Mouse (Mus musculus): ENCODE data around the gene Bcorl1. TPM values are rescaled to one million over a fixed set of nuclear protein-coding genes. Genes with fewer than 3 reads are reported as not detected.

Bcorl1 gene
- polyA plus RNA-seq, 1 experiment from 2014 or later = 5.1 TPM

GRCm38 (mm10) chrX:48410388-48410776 is 69.2 kb downstream of the Bcorl1 start:
- H3K9ac ChIP-seq (ENCODE audit: low read length) = no peak overlapping the region
- no peak overlapping the region for H3K27ac ChIP-seq (ENCODE audit: low read depth, low read length)
- H3K4me3 ChIP-seq (ENCODE audit: low read depth, low read length) = no peak overlapping the region
- no peaks in the 10 kb centered on the region for H3K9me3 ChIP-seq (ENCODE audit: control insufficient read depth, low read length)
- no peak for DNase-seq (ENCODE audit: low spot score)
- WGBS = 29% methylated on average over 7 of the region's 7 CpGs
- ATAC-seq (ENCODE audit: insufficient read depth, low FRiP score, low TSS enrichment) = 0 out of 2 replicates have a peak, but pooled peaks have one; percentile 3
- H3K4me1 ChIP-seq (ENCODE audit: control insufficient read depth, insufficient read depth, low read length) = no peaks in the 10 kb centered on the region
- no peaks in the 10 kb centered on the region for H3K27me3 ChIP-seq (ENCODE audit: control insufficient read depth, insufficient read depth, low read length)
- peak overlapping the region; percentile 45; the same call in 1 of the 2 replicates for H3K4me2 ChIP-seq (ENCODE audit: low read depth)
- H3K36me3 ChIP-seq (ENCODE audit: control insufficient read depth, insufficient read depth, low read length) = no peaks in the 10 kb centered on the region

DNA sequence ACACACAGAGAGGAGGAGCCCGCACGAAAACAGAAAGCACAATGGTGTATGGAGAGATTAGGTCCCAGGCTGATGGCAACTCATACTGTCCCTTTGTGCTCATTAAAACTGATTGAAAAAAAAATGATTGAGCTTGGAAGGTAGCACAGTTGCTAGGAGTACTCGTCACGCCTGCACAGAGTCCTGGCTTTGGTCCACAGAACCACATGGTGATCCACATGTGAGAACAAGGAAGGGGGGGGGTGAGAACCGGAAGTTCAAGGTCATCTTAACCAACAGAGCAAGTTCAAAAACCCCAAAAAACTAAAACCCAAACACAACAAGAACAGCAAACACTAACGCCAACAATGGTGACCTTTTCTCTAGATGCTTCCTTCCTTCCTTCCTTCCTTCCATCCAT is 71.5 kb downstream of the Bcorl1 start:
- Histone ChIP-seq H3K4me3 (ENCODE audit: low read depth, low read length) (no peak overlapping the region), H3K9me3 (ENCODE audit: control insufficient read depth, low read length) (no peaks in the 10 kb centered on the region), H3K27ac (ENCODE audit: low read depth, low read length) (no peak overlapping the region), H3K4me2 (ENCODE audit: low read depth) (no peak overlapping the region), H3K27me3 (ENCODE audit: control insufficient read depth, insufficient read depth, low read length) (no peaks in the 10 kb centered on the region), H3K9ac (ENCODE audit: low read length) (no peak overlapping the region), H3K4me1 (ENCODE audit: control insufficient read depth, insufficient read depth, low read length) (no peaks in the 10 kb centered on the region), H3K36me3 (ENCODE audit: control insufficient read depth, insufficient read depth, low read length) (no peaks in the 10 kb centered on the region)
- DNase-seq (ENCODE audit: low spot score) (no peak), ATAC-seq (ENCODE audit: insufficient read depth, low FRiP score, low TSS enrichment) (no peak)
- 78% methylated on average over 6 of the region's 6 CpGs for WGBS

- DNase-seq (ENCODE audit: low spot score) (no peak), ATAC-seq (ENCODE audit: insufficient read depth, low FRiP score, low TSS enrichment) (no peak)
- Histone ChIP-seq H3K27me3 (ENCODE audit: control insufficient read depth, insufficient read depth, low read length) (no peaks in the 10 kb centered on the region), H3K36me3 (ENCODE audit: control insufficient read depth, insufficient read depth, low read length) (no peaks in the 10 kb centered on the region), H3K4me3 (ENCODE audit: low read depth, low read length) (no peak overlapping the region), H3K9ac (ENCODE audit: low read length) (no peak overlapping the region), H3K9me3 (ENCODE audit: control insufficient read depth, low read length) (no peaks in the 10 kb centered on the region), H3K27ac (ENCODE audit: low read depth, low read length) (no peak overlapping the region), H3K4me2 (ENCODE audit: low read depth) (no peak overlapping the region), H3K4me1 (ENCODE audit: control insufficient read depth, insufficient read depth, low read length) (no peaks in the 10 kb centered on the region)
- WGBS = 79% methylated on average over 5 of the region's 5 CpGs
These were observed 73.1 kb downstream of the Bcorl1 start for GRCm38 (mm10) chrX:48414291-48414690.

GRCm38 (mm10) chrX:48418417-48418816 is 77.3 kb downstream of the Bcorl1 start:
- 88% methylated on average over 2 of the region's 2 CpGs for WGBS
- H3K36me3 ChIP-seq (ENCODE audit: control insufficient read depth, insufficient read depth, low read length) = no peaks in the 10 kb centered on the region
- no peak overlapping the region for H3K4me3 ChIP-seq (ENCODE audit: low read depth, low read length)
- H3K27me3 ChIP-seq (ENCODE audit: control insufficient read depth, insufficient read depth, low read length) = no peaks in the 10 kb centered on the region
- H3K9me3 ChIP-seq (ENCODE audit: control insufficient read depth, low read length) = no peaks in the 10 kb centered on the region
- H3K27ac ChIP-seq (ENCODE audit: low read depth, low read length) = no peak overlapping the region
- H3K4me2 ChIP-seq (ENCODE audit: low read depth) = no peak overlapping the region
- no peak for DNase-seq (ENCODE audit: low spot score)
- H3K4me1 ChIP-seq (ENCODE audit: control insufficient read depth, insufficient read depth, low read length) = no peaks in the 10 kb centered on the region
- no peak overlapping the region for H3K9ac ChIP-seq (ENCODE audit: low read length)
- ATAC-seq (ENCODE audit: insufficient read depth, low FRiP score, low TSS enrichment) = no peak

DNA sequence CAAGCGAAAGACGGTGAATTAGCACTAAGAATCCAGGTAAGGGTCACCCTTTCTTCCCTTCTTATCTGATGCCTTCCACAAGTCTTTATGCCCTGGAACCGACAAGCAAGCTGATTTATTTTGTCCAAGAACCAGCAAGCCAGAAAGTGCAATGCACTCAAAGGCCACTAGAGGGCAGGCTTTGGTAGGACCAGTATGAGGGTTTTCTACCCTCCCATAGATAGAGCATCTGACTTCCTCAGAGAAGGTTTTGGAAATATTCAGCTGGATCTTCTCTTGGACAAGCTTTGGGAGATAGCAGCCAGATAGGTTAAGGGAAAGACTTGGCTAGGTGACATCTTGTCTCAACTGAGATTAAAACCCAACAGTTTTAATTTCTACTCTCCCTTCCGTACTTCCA is 81.8 kb downstream of the Bcorl1 start:
- WGBS = 35% methylated on average over 4 of the region's 4 CpGs
- H3K9ac ChIP-seq (ENCODE audit: low read length) = no peak overlapping the region
- no peak overlapping the region for H3K4me2 ChIP-seq (ENCODE audit: low read depth)
- ATAC-seq (ENCODE audit: insufficient read depth, low FRiP score, low TSS enrichment) (no peak), DNase-seq (ENCODE audit: low spot score) (peak; percentile 66)
- H3K27ac ChIP-seq (ENCODE audit: low read depth, low read length) = no peak overlapping the region
- no peaks in the 10 kb centered on the region for H3K4me1 ChIP-seq (ENCODE audit: control insufficient read depth, insufficient read depth, low read length)
- no peaks in the 10 kb centered on the region for H3K27me3 ChIP-seq (ENCODE audit: control insufficient read depth, insufficient read depth, low read length)
- no peaks in the 10 kb centered on the region for H3K36me3 ChIP-seq (ENCODE audit: control insufficient read depth, insufficient read depth, low read length)
- no peak overlapping the region for H3K4me3 ChIP-seq (ENCODE audit: low read depth, low read length)
- no peaks in the 10 kb centered on the region for H3K9me3 ChIP-seq (ENCODE audit: control insufficient read depth, low read length)

DNA sequence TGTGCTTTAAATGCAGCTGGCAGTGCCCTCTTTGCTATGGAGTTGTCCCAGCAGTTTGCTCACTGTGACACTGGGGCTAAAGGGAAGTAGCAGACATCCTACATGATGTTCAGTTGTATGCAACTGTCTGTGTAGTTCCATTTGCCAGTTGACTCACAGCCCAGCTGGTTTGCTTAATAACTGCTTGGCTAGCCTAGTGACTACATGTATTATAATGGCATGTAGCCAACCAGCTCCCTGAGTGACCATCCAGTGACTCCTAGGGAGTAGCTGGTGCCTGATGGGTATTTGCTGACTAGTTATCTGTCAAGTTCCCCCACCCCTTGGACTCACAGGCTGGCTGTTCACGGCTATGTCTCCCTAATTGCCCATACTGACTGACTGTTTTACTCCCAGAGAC is 82.5 kb downstream of the Bcorl1 start:
- ATAC-seq (ENCODE audit: insufficient read depth, low FRiP score, low TSS enrichment) = no peak
- WGBS = 70% methylated on average over 1 of the region's 1 CpGs

GRCm38 (mm10) chrX:48424583-48424982 is 83.4 kb downstream of the Bcorl1 start:
- DNase-seq (ENCODE audit: low spot score) (no peak), ATAC-seq (ENCODE audit: insufficient read depth, low FRiP score, low TSS enrichment) (no peak)
- Histone ChIP-seq H3K4me1 (ENCODE audit: control insufficient read depth, insufficient read depth, low read length) (no peaks in the 10 kb centered on the region), H3K27ac (ENCODE audit: low read depth, low read length) (no peak overlapping the region), H3K36me3 (ENCODE audit: control insufficient read depth, insufficient read depth, low read length) (no peaks in the 10 kb centered on the region), H3K9ac (ENCODE audit: low read length) (no peak overlapping the region), H3K27me3 (ENCODE audit: control insufficient read depth, insufficient read depth, low read length) (no peaks in the 10 kb centered on the region), H3K4me3 (ENCODE audit: low read depth, low read length) (no peak overlapping the region), H3K9me3 (ENCODE audit: control insufficient read depth, low read length) (no peaks in the 10 kb centered on the region), H3K4me2 (ENCODE audit: low read depth) (no peak overlapping the region)
- 39% methylated on average over 3 of the region's 3 CpGs for WGBS

More for the DNA sequence above, 82.5 kb downstream of the Bcorl1 start:
- no peak overlapping the region for H3K4me2 ChIP-seq (ENCODE audit: low read depth)
- no peak overlapping the region for H3K4me3 ChIP-seq (ENCODE audit: low read depth, low read length)
- no peaks in the 10 kb centered on the region for H3K27me3 ChIP-seq (ENCODE audit: control insufficient read depth, insufficient read depth, low read length)
- no peak overlapping the region for H3K9ac ChIP-seq (ENCODE audit: low read length)
- H3K4me1 ChIP-seq (ENCODE audit: control insufficient read depth, insufficient read depth, low read length) = no peaks in the 10 kb centered on the region
- no peaks in the 10 kb centered on the region for H3K36me3 ChIP-seq (ENCODE audit: control insufficient read depth, insufficient read depth, low read length)
- no peak overlapping the region for H3K27ac ChIP-seq (ENCODE audit: low read depth, low read length)
- no peak for DNase-seq (ENCODE audit: low spot score)
- H3K9me3 ChIP-seq (ENCODE audit: control insufficient read depth, low read length) = no peaks in the 10 kb centered on the region

DNA sequence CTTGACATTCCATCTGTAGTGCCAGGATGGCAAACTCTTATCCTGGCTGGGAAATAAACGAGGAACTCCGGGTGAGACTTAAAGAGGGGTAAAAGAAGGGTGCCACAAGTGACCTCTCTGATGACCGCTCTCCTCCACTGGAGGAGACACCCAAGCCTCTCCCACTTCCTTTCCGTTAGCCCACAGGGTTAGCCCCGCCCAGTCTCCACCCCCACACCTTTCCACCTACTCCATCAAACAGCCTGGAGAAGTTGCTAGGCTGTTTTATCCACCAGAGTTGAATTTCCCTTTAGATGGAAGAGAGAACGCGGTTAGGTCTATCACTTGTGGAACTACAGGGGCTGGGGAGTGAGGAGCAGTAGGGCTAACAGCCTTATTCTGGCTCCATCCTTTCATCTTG is 84.1 kb downstream of the Bcorl1 start:
- H3K4me1 ChIP-seq (ENCODE audit: control insufficient read depth, insufficient read depth, low read length) = no peaks in the 10 kb centered on the region
- no peak for DNase-seq (ENCODE audit: low spot score)
- H3K27ac ChIP-seq (ENCODE audit: low read depth, low read length) = no peak overlapping the region
- no peaks in the 10 kb centered on the region for H3K27me3 ChIP-seq (ENCODE audit: control insufficient read depth, insufficient read depth, low read length)
- no peak for ATAC-seq (ENCODE audit: insufficient read depth, low FRiP score, low TSS enrichment)
- H3K9me3 ChIP-seq (ENCODE audit: control insufficient read depth, low read length) = no peaks in the 10 kb centered on the region
- no peaks in the 10 kb centered on the region for H3K36me3 ChIP-seq (ENCODE audit: control insufficient read depth, insufficient read depth, low read length)
- no peak overlapping the region for H3K4me2 ChIP-seq (ENCODE audit: low read depth)
- H3K4me3 ChIP-seq (ENCODE audit: low read depth, low read length) = no peak overlapping the region
- no peak overlapping the region for H3K9ac ChIP-seq (ENCODE audit: low read length)
- WGBS = 68% methylated on average over 7 of the region's 7 CpGs

DNA sequence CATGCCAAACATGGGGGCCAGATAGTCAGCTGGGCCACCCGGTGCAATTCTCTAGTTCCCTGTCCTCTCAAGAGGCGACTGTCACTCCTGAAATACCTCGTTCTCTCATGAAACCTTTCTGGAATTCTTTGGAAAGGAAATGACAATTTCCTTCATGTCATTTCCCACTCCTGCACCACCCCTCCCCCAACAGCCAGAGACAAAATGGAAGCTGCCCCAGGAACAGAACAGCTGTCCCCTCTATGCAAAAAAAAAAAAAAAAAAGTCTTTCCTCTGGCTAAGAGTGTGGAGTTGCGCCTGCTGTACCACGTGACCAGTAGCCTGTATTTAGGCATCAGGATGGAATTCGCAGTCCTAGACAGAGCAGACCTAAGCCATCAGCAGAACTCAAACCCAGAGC is 87.1 kb downstream of the Bcorl1 start:
- no peak for ATAC-seq (ENCODE audit: insufficient read depth, low FRiP score, low TSS enrichment)
- Histone ChIP-seq H3K9ac (ENCODE audit: low read length) (no peak overlapping the region), H3K9me3 (ENCODE audit: control insufficient read depth, low read length) (no peaks in the 10 kb centered on the region), H3K36me3 (ENCODE audit: control insufficient read depth, insufficient read depth, low read length) (no peaks in the 10 kb centered on the region), H3K27me3 (ENCODE audit: control insufficient read depth, insufficient read depth, low read length) (no peaks in the 10 kb centered on the region), H3K27ac (ENCODE audit: low read depth, low read length) (no peak overlapping the region), H3K4me1 (ENCODE audit: control insufficient read depth, insufficient read depth, low read length) (no peaks in the 10 kb centered on the region), H3K4me2 (ENCODE audit: low read depth) (no peak overlapping the region), H3K4me3 (ENCODE audit: low read depth, low read length) (no peak overlapping the region)
- DNase-seq (ENCODE audit: low spot score) = no peak
- 84% methylated on average over 6 of the region's 6 CpGs for WGBS

All from neural tube, embryonic 11.5 days (tissue).